Mouse (Mus musculus): ENCODE data around the gene Slamf9. TPM values are rescaled to one million over a fixed set of nuclear protein-coding genes. Genes with fewer than 3 reads are reported as not detected.

The Slamf9 gene
- polyA plus RNA-seq, 1 experiment from 2014 or later: 0.38 TPM

DNA sequence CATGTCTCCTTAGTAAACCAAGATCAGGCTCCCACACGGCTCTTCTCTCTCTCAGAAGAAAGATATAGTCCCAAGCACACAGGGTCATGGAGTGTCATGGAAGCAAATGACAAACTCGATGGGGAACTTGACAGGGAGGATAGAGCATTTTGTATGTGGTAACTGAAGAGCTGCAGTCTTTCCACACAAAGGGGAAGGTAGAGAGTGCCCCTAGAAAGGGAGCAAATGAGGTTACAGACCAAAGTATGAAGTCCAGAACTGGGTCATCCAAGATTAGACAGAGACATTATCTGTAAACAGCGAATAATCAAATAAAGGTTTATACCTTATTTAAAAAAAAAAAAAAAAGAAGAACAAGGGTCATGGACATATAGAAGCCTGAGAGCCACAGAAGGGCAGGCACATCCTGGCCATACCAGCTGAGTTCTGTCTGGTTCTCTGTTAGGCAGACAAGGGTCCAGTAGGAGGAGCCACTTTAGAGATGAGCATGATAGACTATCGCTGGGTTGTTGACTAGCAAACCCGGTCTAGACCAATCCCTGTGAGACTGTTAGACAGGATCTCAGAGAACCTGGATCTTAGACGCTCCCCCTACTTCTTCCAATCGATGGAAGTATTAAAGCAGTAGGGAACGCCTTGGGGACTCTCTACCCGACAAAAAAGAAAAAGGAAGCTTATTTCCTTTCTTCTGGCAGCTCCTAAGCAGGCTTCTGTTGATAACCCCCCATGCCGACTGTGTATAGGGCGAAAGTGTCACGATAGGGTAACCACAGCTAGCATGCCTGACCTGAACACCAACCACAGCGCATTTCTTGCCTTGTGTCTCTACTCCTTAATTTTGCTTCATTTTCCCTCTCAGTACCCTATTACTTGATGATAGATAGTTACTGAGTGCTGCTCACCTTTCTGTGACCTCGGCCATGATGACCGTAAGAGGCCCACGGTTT, 11.5 kb upstream of the Slamf9 start:
- no peak overlapping the region for H3K9ac ChIP-seq (replicated peaks)
- H3K4me3 ChIP-seq (replicated peaks): no peak overlapping the region
- no peak for ATAC-seq (ENCODE audit: low FRiP score)
- H3K36me3 ChIP-seq: no peaks in the 10 kb centered on the region
- no peaks in the 10 kb centered on the region for H3K27me3 ChIP-seq (replicated peaks)
- H3K4me1 ChIP-seq: no peaks in the 10 kb centered on the region
- WGBS: 89% methylated on average over 16 of the region's 16 CpGs
- H3K4me2 ChIP-seq: no peak overlapping the region
- H3K27ac ChIP-seq (replicated peaks): no peak overlapping the region
- H3K9me3 ChIP-seq (replicated peaks): no peaks in the 10 kb centered on the region

GRCm38 (mm10) chr1:172468301-172468877, 6.8 kb upstream of the Slamf9 start:
- H3K9me3 ChIP-seq (replicated peaks): no peaks in the 10 kb centered on the region

DNA sequence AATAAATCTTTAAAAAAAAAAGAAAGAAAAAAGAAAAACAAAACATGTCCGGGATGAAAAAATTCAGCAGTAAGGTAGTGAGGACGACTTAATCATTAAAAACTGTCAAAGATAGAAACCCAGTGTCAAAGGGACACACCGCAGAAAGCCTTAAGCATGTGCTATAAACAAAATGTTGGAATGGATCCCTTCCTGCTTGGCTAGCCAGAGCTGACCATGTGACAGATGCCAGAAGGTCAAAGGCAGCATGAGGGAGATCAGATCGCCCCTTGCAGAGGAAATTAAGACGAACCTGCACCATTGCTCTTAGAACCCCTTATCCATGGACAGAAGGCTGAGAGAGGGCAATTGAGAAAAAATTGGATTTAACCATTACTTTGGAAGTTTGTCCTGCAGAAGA, 5.8 kb upstream of the Slamf9 start:
- Histone ChIP-seq H3K9me3 (replicated peaks) (no peaks in the 10 kb centered on the region), H3K36me3 (no peaks in the 10 kb centered on the region), H3K4me3 (replicated peaks) (no peak overlapping the region), H3K4me2 (no peak overlapping the region), H3K27me3 (replicated peaks) (no peaks in the 10 kb centered on the region), H3K9ac (replicated peaks) (no peak overlapping the region), H3K4me1 (no peaks in the 10 kb centered on the region), H3K27ac (replicated peaks) (no peak overlapping the region)
- no peak for ATAC-seq (ENCODE audit: low FRiP score)
- 89% methylated on average over 5 of the region's 5 CpGs for WGBS

More at GRCm38 (mm10) chr1:172468301-172468877, 6.8 kb upstream of the Slamf9 start:
- no peaks in the 10 kb centered on the region for H3K4me1 ChIP-seq
- H3K27ac ChIP-seq (replicated peaks): no peak overlapping the region
- no peak overlapping the region for H3K4me3 ChIP-seq (replicated peaks)
- no peaks in the 10 kb centered on the region for H3K27me3 ChIP-seq (replicated peaks)
- WGBS: 65% methylated on average over 11 of the region's 11 CpGs
- H3K9ac ChIP-seq (replicated peaks): no peak overlapping the region
- ATAC-seq (ENCODE audit: low FRiP score): no peak
- H3K4me2 ChIP-seq: no peak overlapping the region
- no peaks in the 10 kb centered on the region for H3K36me3 ChIP-seq

DNA sequence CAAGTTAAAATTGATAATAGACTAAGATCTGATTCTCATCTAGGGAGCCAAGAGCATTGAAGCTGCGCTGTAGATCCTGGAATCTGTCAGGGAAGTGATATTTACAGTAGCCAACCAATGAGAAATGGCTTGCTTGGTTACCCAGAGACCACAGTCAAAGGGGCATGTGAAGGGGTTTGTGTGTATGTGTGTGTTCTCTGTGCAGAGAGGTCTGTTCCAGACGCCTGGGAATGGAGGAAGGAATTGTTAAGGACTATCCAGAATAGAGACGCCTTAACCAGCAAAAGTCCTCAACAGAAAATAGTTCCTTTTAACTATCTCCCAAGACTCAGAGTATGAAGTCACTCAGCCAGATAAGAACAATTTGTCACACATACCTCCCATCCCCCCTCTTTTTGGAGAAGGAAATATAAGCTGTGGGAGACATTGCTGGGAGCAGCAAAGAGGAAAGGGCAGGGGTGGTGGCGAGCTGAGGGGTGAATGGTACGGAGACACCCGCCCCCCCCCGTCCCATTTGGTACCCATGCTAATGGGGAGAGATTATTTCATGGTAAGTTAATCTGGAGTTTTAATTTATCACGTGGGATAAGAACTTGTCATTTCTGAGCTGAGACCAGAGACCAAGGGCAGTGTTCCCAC, 5.2 kb upstream of the Slamf9 start:
- Histone ChIP-seq H3K4me3 (replicated peaks) (no peak overlapping the region), H3K9ac (replicated peaks) (no peak overlapping the region), H3K36me3 (no peaks in the 10 kb centered on the region), H3K27ac (replicated peaks) (no peak overlapping the region), H3K9me3 (replicated peaks) (no peaks in the 10 kb centered on the region), H3K4me1 (no peaks in the 10 kb centered on the region), H3K27me3 (replicated peaks) (no peaks in the 10 kb centered on the region), H3K4me2 (no peak overlapping the region)
- 70% methylated on average over 8 of the region's 8 CpGs for WGBS
- no peak for ATAC-seq (ENCODE audit: low FRiP score)

GRCm38 (mm10) chr1:172472909-172473308, 2.2 kb upstream of the Slamf9 start:
- Histone ChIP-seq H3K36me3 (no peaks in the 10 kb centered on the region), H3K4me1 (no peaks in the 10 kb centered on the region), H3K27ac (replicated peaks) (no peak overlapping the region), H3K4me3 (replicated peaks) (no peak overlapping the region), H3K4me2 (no peak overlapping the region), H3K27me3 (replicated peaks) (no peaks in the 10 kb centered on the region), H3K9ac (replicated peaks) (no peak overlapping the region), H3K9me3 (replicated peaks) (no peaks in the 10 kb centered on the region)
- ATAC-seq (ENCODE audit: low FRiP score): no peak

DNA sequence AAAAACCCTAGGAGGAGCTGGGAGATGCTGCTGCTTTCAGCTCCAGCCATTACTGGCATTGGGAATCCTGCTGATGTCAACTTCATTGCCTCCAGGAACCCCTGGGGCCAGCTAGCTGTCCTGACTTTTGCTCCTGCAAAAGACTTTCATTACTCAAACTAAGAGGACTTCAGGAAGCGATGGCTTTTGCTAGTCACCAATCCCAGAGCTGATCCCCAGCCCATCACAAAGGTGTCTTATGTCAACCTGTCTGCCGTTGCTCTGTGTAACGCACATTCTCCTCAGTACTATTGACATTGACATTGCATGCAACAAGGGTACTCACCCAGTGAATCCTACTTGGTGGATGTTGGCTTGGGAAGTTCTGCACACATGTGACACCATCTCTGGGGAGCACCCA, 962 bp upstream of the Slamf9 start:
- no peaks in the 10 kb centered on the region for H3K9me3 ChIP-seq (replicated peaks)
- no peak for ATAC-seq (ENCODE audit: low FRiP score)
- no peaks in the 10 kb centered on the region for H3K4me1 ChIP-seq
- H3K36me3 ChIP-seq: no peaks in the 10 kb centered on the region
- no peak overlapping the region for H3K4me2 ChIP-seq
- no peaks in the 10 kb centered on the region for H3K27me3 ChIP-seq (replicated peaks)
- H3K27ac ChIP-seq (replicated peaks): no peak overlapping the region
- WGBS: 93% methylated on average over 3 of the region's 3 CpGs
- no peak overlapping the region for H3K4me3 ChIP-seq (replicated peaks)
- H3K9ac ChIP-seq (replicated peaks): no peak overlapping the region

DNA sequence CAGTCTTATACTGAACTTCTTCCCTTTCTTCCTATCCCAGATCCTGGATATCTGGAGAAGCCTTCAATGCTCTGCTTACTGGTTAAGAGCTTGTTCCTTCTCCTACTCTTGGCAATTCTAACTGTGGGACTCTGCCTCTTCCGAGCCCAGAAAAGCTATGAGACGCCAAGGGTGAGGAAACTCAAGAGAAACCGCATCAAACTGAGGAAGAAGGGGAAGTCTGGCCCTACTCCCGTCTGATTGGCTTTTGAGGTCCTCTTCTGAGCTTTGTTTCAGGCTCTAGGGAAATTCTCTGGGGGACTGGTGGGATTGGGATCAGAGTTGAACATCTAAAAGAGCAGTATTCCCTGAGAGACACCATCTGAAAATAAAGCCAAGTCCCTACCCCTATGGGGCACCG, 2.9 kb downstream of the Slamf9 start:
- Histone ChIP-seq H3K4me1 (peaks cover 18% of the 10 kb centered on the region), H3K36me3 (no peaks in the 10 kb centered on the region), H3K9me3 (replicated peaks) (no peaks in the 10 kb centered on the region), H3K9ac (replicated peaks) (no peak overlapping the region), H3K27ac (replicated peaks) (no peak overlapping the region), H3K4me2 (no peak overlapping the region), H3K27me3 (replicated peaks) (no peaks in the 10 kb centered on the region), H3K4me3 (replicated peaks) (no peak overlapping the region)
- no peak for ATAC-seq (ENCODE audit: low FRiP score)
- WGBS: 87% methylated on average over 5 of the region's 5 CpGs

DNA sequence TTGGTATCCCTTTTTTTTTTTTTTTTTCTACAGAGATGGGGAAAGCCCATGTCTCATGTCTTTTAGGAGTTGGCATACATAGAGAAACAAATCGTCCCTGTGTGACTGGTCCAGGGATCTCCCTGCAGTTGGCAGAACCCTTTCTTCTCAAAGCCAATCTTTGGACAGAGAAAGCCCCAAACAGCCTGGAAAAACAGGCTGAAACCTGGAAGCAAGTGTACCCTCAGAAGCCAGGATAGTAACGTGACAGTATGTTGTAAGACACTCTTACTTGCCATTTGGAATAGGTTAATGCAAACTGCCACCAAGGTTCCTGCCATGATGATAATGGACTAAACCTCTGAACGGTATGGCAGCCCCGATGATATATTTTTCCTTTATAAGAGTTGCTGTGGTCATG, 5.2 kb downstream of the Slamf9 start:
- Histone ChIP-seq H3K4me1 (peaks cover 42% of the 10 kb centered on the region), H3K4me3 (replicated peaks) (no peak overlapping the region), H3K27ac (replicated peaks) (no peak overlapping the region), H3K36me3 (no peaks in the 10 kb centered on the region), H3K4me2 (no peak overlapping the region), H3K27me3 (replicated peaks) (no peaks in the 10 kb centered on the region), H3K9me3 (replicated peaks) (no peaks in the 10 kb centered on the region), H3K9ac (replicated peaks) (no peak overlapping the region)
- 95% methylated on average over 4 of the region's 4 CpGs for WGBS
- no peak for ATAC-seq (ENCODE audit: low FRiP score)

GRCm38 (mm10) chr1:172481111-172481510, 6.0 kb downstream of the Slamf9 start:
- Histone ChIP-seq H3K9me3 (replicated peaks) (no peaks in the 10 kb centered on the region), H3K36me3 (no peaks in the 10 kb centered on the region), H3K27me3 (replicated peaks) (no peaks in the 10 kb centered on the region), H3K9ac (replicated peaks) (peak overlapping the region; percentile 65; the same call in 1 of the 2 replicates), H3K4me3 (replicated peaks) (peak overlapping the region; percentile 69), H3K4me1 (peaks cover 49% of the 10 kb centered on the region), H3K4me2 (peak overlapping the region; percentile 86), H3K27ac (replicated peaks) (no peak overlapping the region)
- 23% methylated on average over 13 of the region's 13 CpGs for WGBS
- ATAC-seq (ENCODE audit: low FRiP score): no peak; the same call in 1 of the 2 replicates

GRCm38 (mm10) chr1:172481540-172482280, 6.6 kb downstream of the Slamf9 start, which contains the start of gene Igsf9:
TSS of gene Igsf9 (plus strand) at chr1:172481788.
- Histone ChIP-seq H3K4me1 (peaks cover 55% of the 10 kb centered on the region), H3K9me3 (replicated peaks) (no peaks in the 10 kb centered on the region), H3K36me3 (no peaks in the 10 kb centered on the region), H3K27ac (replicated peaks) (peak within 1 kb of the TSS; percentile 60), H3K27me3 (replicated peaks) (no peaks in the 10 kb centered on the region), H3K4me3 (replicated peaks) (peak within 1 kb of the TSS; percentile 69), H3K4me2 (peak within 1 kb of the TSS; percentile 86), H3K9ac (replicated peaks) (peak within 1 kb of the TSS; percentile 65)
- under 1% methylated on average over 37 of the region's 38 CpGs for WGBS
- ATAC-seq (ENCODE audit: low FRiP score): peak; percentile 92

Data from neural tube, embryonic 15.5 days (tissue).